Mouse (Mus musculus): ENCODE data around the gene 1190007I07Rik.
"Not testable (repeated sequence)": the region's sequence is repeated elsewhere in the genome, so short reads cannot be mapped to it uniquely, and the experiment has no call there.

Gene 1190007I07Rik

GRCm38 (mm10) chr10:82629586-82630255, 6.7 kb upstream of the 1190007I07Rik start, which contains the start of gene Tdg:
Gene Tdg (plus strand): TSS chr10:82629828.
- peak; percentile 91 for DNase-seq (ENCODE audit: extremely low read depth, insufficient read length, low spot score)

GRCm38 (mm10) chr10:82629111-82629585, 6.1 kb upstream of the 1190007I07Rik start:
- no peak for DNase-seq (ENCODE audit: extremely low read depth, insufficient read length, low spot score)

DNA sequence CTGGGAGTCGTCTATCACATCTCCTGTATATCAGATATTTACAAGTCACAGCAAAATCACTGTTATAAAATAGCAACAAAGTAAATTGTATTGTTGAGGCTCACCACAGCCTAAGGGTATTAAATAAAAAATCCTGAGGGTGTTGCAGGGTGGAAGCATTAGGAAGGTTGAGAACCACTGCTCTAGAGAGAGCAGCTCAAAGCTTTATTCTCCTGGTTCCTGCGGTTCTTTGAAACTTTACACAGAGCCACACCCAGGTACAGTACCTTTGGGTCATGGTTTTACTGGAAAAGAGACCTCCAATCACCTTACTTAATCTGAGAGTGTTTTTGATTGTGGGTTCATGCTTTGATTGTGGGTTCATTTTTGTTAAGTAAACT, 515 bp upstream of the 1190007I07Rik start:
- DNase-seq (ENCODE audit: extremely low read depth, insufficient read length, low spot score), result not testable (repeated sequence)

GRCm38 (mm10) chr10:82622235-82622634, 793 bp downstream of the 1190007I07Rik start:
- no peak for DNase-seq (ENCODE audit: extremely low read depth, insufficient read length, low spot score)

GRCm38 (mm10) chr10:82594421-82594820, 28.6 kb downstream of the 1190007I07Rik start:
- not testable (repeated sequence) for DNase-seq (ENCODE audit: extremely low read depth, insufficient read length, low spot score)

- DNase-seq (ENCODE audit: extremely low read depth, insufficient read length, low spot score), result not testable (repeated sequence)
These were observed 33.4 kb downstream of the 1190007I07Rik start for GRCm38 (mm10) chr10:82589673-82590072.

GRCm38 (mm10) chr10:82571091-82571490, 51.9 kb downstream of the 1190007I07Rik start:
- DNase-seq (ENCODE audit: extremely low read depth, insufficient read length, low spot score), result not testable (repeated sequence)
